Mouse (Mus musculus) MEL (cell line): ENCODE measurements at regions not wholly inside any gene's neighbourhood (a gene's known extent, or its start where the extent isn't known, plus 50 kb on each side); places are given as distances from the start of the nearest gene placed in this dataset.

Source experiments
- DNase-seq: peaks from one replicate; pipeline ENCODE4 v3.0.0; 2011; ENCODE audit warnings: low read depth, low spot score
- H3K27ac ChIP-seq: 2 replicates; pipeline ENCODE4 v1.5.1; 2012; ENCODE audit warnings: low read depth, mild to moderate bottlenecking, control low read depth, low read length, moderate library complexity; ENCODE audit not compliant: control insufficient read depth
- H3K27me3 ChIP-seq, 2 experiments: fragments of 150-350 bp in 1 of 2; sonication (generic) in 1 of 2; 2 replicates each; pipeline ENCODE4 v1.6.1; 2012; ENCODE audit warnings: low read length in 2 of 2, mild to moderate bottlenecking in 2 of 2, improper control_type of control experiment in 1 of 2, moderate library complexity in 1 of 2; ENCODE audit not compliant: insufficient read depth in 2 of 2, control insufficient read depth in 1 of 2
- H3K36me3 ChIP-seq, 2 experiments: 2 replicates each; pipeline ENCODE4 v1.6.1; 2012 to 2014; ENCODE audit warnings: low read length in 2 of 2, improper control_type of control experiment in 1 of 2, inconsistent platforms in 1 of 2, mild to moderate bottlenecking in 1 of 2; ENCODE audit not compliant: insufficient read depth in 2 of 2, control insufficient read depth in 1 of 2
- H3K4me1 ChIP-seq, 2 experiments: fragments of 150-350 bp in 1 of 2; sonication (generic) in 1 of 2; 2 replicates each; pipeline ENCODE4 v1.6.1; 2012; ENCODE audit warnings: low read length in 2 of 2, improper control_type of control experiment in 1 of 2, mild to moderate bottlenecking in 1 of 2; ENCODE audit not compliant: insufficient read depth in 2 of 2, control insufficient read depth in 1 of 2
- H3K4me3 ChIP-seq, 2 experiments: fragments of 150-350 bp in 1 of 2; sonication (generic) in 1 of 2; 2 replicates each; pipeline ENCODE4 v1.5.1; 2012; ENCODE audit warnings: low read depth in 2 of 2, low read length in 2 of 2, mild to moderate bottlenecking in 2 of 2, moderate library complexity in 2 of 2, control low read depth in 1 of 2, improper control_type of control experiment in 1 of 2; ENCODE audit not compliant: control insufficient read depth in 1 of 2, insufficient read depth in 1 of 2
- H3K79me2 ChIP-seq: 2 replicates; pipeline ENCODE4 v1.6.1; 2012; ENCODE audit warnings: mild to moderate bottlenecking, low read length, moderate library complexity; ENCODE audit not compliant: control insufficient read depth, poor library complexity, insufficient read depth
- H3K9ac ChIP-seq: 2 replicates; pipeline ENCODE4 v1.6.1; 2012; ENCODE audit warnings: low read depth, mild to moderate bottlenecking, control low read depth, low read length, moderate library complexity; ENCODE audit not compliant: control insufficient read depth, poor library complexity, severe bottlenecking
- H3K9me3 ChIP-seq: fragments of 150-350 bp; sonication (generic); replicated peaks from 2 replicates; pipeline ENCODE4 v1.6.1; 2012; ENCODE audit warnings: mild to moderate bottlenecking, low read length, improper control_type of control experiment, moderate library complexity; ENCODE audit not compliant: insufficient read depth
- BHLHE40 ChIP-seq: IDR thresholded peaks from 2 replicates; pipeline ENCODE4 v1.6.1; 2012; ENCODE audit warnings: low read depth, mild to moderate bottlenecking, inconsistent platforms, low read length, improper control_type of control experiment, borderline replicate concordance
- CHD1 ChIP-seq: IDR thresholded peaks from 2 replicates; pipeline ENCODE4 v1.6.1; 2012; ENCODE audit warnings: low read depth, mild to moderate bottlenecking, inconsistent platforms, low read length, improper control_type of control experiment
- E2F4 ChIP-seq: IDR thresholded peaks from 2 replicates; pipeline ENCODE4 v1.6.1; 2011; ENCODE audit warnings: low read depth, low read length, improper control_type of control experiment, borderline replicate concordance
- MEF2A ChIP-seq: IDR thresholded peaks from 2 replicates; pipeline ENCODE4 v1.6.1; 2014; ENCODE audit warnings: low read depth, mild to moderate bottlenecking, inconsistent platforms, low read length, improper control_type of control experiment; ENCODE audit not compliant: poor library complexity, insufficient replicate concordance, severe bottlenecking; ENCODE audit errors: extremely low read depth
- MXI1 ChIP-seq: IDR thresholded peaks from 2 replicates; pipeline ENCODE4 v1.6.1; 2011; ENCODE audit warnings: mild to moderate bottlenecking, low read depth, low read length, improper control_type of control experiment
- MYB ChIP-seq: IDR thresholded peaks from 2 replicates; pipeline ENCODE4 v1.6.1; 2011; ENCODE audit warnings: mild to moderate bottlenecking, low read depth, low read length, improper control_type of control experiment
- NELFE ChIP-seq: IDR thresholded peaks from 2 replicates; pipeline ENCODE4 v1.6.1; 2011; ENCODE audit warnings: low read depth, low read length, improper control_type of control experiment
- NRF1 ChIP-seq: IDR thresholded peaks from 2 replicates; pipeline ENCODE4 v1.6.1; 2014; ENCODE audit warnings: low read depth, mild to moderate bottlenecking, inconsistent platforms, low read length, improper control_type of control experiment, moderate library complexity; ENCODE audit not compliant: poor library complexity, insufficient read depth, severe bottlenecking
- RAD21 ChIP-seq: IDR thresholded peaks from 2 replicates; pipeline ENCODE4 v1.6.1; 2011; ENCODE audit warnings: mild to moderate bottlenecking, low read depth, low read length, improper control_type of control experiment
- RCOR1 ChIP-seq: IDR thresholded peaks from 2 replicates; pipeline ENCODE4 v1.6.1; 2012; ENCODE audit warnings: low read depth, mild to moderate bottlenecking, inconsistent platforms, low read length, improper control_type of control experiment
- TBP ChIP-seq: IDR thresholded peaks from 2 replicates; pipeline ENCODE4 v1.8.0; 2011; ENCODE audit warnings: low read depth, low read length, improper control_type of control experiment
- UBTF ChIP-seq: IDR thresholded peaks from 2 replicates; pipeline ENCODE4 v1.6.1; 2012; ENCODE audit warnings: low read depth, mild to moderate bottlenecking, inconsistent platforms, low read length, improper control_type of control experiment, moderate library complexity, borderline replicate concordance; ENCODE audit not compliant: insufficient read depth
- USF1 ChIP-seq: IDR thresholded peaks from 2 replicates; pipeline ENCODE4 v1.6.1; 2014; ENCODE audit warnings: low read depth, mild to moderate bottlenecking, inconsistent platforms, low read length, improper control_type of control experiment, moderate library complexity
- USF2 ChIP-seq, 2 experiments: IDR thresholded peaks; 2 replicates each; pipeline ENCODE4 v1.6.1; 2011 to 2012; ENCODE audit warnings: improper control_type of control experiment in 2 of 2, low read length in 2 of 2, borderline replicate concordance in 1 of 2, inconsistent platforms in 1 of 2, low read depth in 1 of 2, mild to moderate bottlenecking in 1 of 2; ENCODE audit not compliant: insufficient read depth in 1 of 2
- ZC3H11A ChIP-seq: IDR thresholded peaks from 2 replicates; pipeline ENCODE4 v1.6.1; 2012; ENCODE audit warnings: low read depth, mild to moderate bottlenecking, inconsistent platforms, low read length, improper control_type of control experiment
- ZMIZ1 ChIP-seq: IDR thresholded peaks from 2 replicates; pipeline ENCODE4 v1.6.1; 2012; ENCODE audit warnings: low read depth, mild to moderate bottlenecking, inconsistent platforms, low read length, improper control_type of control experiment, moderate library complexity

- DNase-seq = peak; percentile 5
- no peak overlapping the region for H3K27ac ChIP-seq
- H3K4me1 ChIP-seq = no peaks in the 10 kb centered on the region
- no peaks in the 10 kb centered on the region for H3K36me3 ChIP-seq
- no peaks in the 10 kb centered on the region for H3K27me3 ChIP-seq
- H3K4me3 ChIP-seq = no peak overlapping the region
- no peaks in the 10 kb centered on the region for H3K79me2 ChIP-seq
- no peak overlapping the region for H3K9ac ChIP-seq
- H3K9me3 ChIP-seq = no peaks in the 10 kb centered on the region
- TF ChIP-seq BHLHE40 = no peak
- TF ChIP-seq USF2 (IDR thresholded peaks at IDR 0.05; ENCODE audit: borderline replicate concordance in 1 of 2, insufficient read depth in 1 of 2, low read depth in 1 of 2, low read length in 2 of 2) = no peak
- TF ChIP-seq ZC3H11A = no peak
- no peak for TF ChIP-seq MEF2A
- TF ChIP-seq TBP = no peak
- TF ChIP-seq RCOR1 = no peak
- no peak for TF ChIP-seq MXI1
- no peak for TF ChIP-seq E2F4
- no peak for TF ChIP-seq ZMIZ1
- TF ChIP-seq NELFE = no peak
Observed at GRCm38 (mm10) chr13:90498978-90499377, 406.2 kb downstream of the Atp6ap1l start.

DNA sequence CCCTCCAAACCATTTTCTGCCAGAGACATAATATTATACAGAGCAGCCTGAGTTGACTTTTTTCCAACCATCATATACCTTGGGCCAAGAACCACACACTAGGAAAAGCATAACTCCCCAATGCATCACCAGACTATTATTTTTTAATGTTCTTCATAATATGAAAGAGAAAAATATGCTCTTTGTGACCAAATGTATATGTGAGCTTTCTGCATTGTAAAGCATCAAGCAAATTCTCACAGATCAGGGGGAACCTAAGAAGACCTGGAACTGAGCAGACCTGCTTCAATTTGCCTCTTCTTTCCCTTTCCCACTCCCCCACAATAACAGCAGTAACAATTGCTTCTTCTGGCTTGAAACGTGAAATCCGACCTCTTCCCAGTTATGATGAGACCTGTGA is 407.6 kb downstream of the Atp6ap1l start:
- no peak overlapping the region for H3K4me3 ChIP-seq
- DNase-seq = no peak
- H3K36me3 ChIP-seq = no peaks in the 10 kb centered on the region
- no peaks in the 10 kb centered on the region for H3K27me3 ChIP-seq
- no peaks in the 10 kb centered on the region for H3K4me1 ChIP-seq
- H3K9ac ChIP-seq = no peak overlapping the region
- no peaks in the 10 kb centered on the region for H3K9me3 ChIP-seq
- no peaks in the 10 kb centered on the region for H3K79me2 ChIP-seq
- no peak for TF ChIP-seq RAD21
- no peak for TF ChIP-seq CHD1
- TF ChIP-seq USF1 = no peak
- no peak for TF ChIP-seq MYB
- no peak for TF ChIP-seq NRF1
- TF ChIP-seq UBTF = no peak
- no peak for TF ChIP-seq USF2 (IDR thresholded peaks at IDR 0.05; ENCODE audit: borderline replicate concordance in 1 of 2, insufficient read depth in 1 of 2, low read depth in 1 of 2, low read length in 2 of 2)
- H3K27ac ChIP-seq = no peak overlapping the region
